Mouse (Mus musculus): ENCODE measurements at regions not wholly inside any gene's neighbourhood (a gene's known extent, or its start where the extent isn't known, plus 50 kb on each side); places are given as distances from the start of the nearest gene placed in this dataset.

- no peak for TF ChIP-seq POLR2A (IDR thresholded peaks at IDR 0.05; ENCODE audit: borderline replicate concordance, insufficient read depth, low read length)
- TF ChIP-seq CTCF (IDR thresholded peaks at IDR 0.05; ENCODE audit: borderline replicate concordance, insufficient read depth, low read depth, low read length) = no peak
Observed at GRCm38 (mm10) chr12:90576103-90576502, 162.1 kb downstream of the Dio2 start.
